Mouse (Mus musculus) hindbrain, embryonic 14.5 days (tissue): Measurements from ENCODE around the gene Abcg2. TPM values are rescaled to one million over a fixed set of nuclear protein-coding genes. Genes with fewer than 3 reads are reported as not detected.

Experiments
- ATAC-seq: fragments of 200-750 bp; cut with Nextera tagmentation; 2 replicates; pipeline ENCODE4 v1.8.0; 2017; ENCODE audit warnings: moderate number of reproducible peaks, mild to moderate bottlenecking, moderate TSS enrichment, moderate library complexity; ENCODE audit not compliant: low FRiP score
- DNase-seq: peaks from one replicate; pipeline ENCODE4 v3.0.0-alpha.2; 2015; ENCODE audit warnings: low spot score
- H3K27ac ChIP-seq: fragments of 300-500 bp; sonication (generic); 2 replicates; pipeline ENCODE4 v1.5.1; 2014; ENCODE audit warnings: mild to moderate bottlenecking, moderate library complexity
- H3K27me3 ChIP-seq: fragments of 300-500 bp; sonication (generic); 2 replicates; pipeline ENCODE4 v1.6.1; 2014; ENCODE audit warnings: mild to moderate bottlenecking, low read length, mixed read lengths; ENCODE audit not compliant: control insufficient read depth, insufficient read depth
- H3K36me3 ChIP-seq: fragments of 300-500 bp; sonication (generic); replicated peaks from 2 replicates; pipeline ENCODE4 v1.6.1; 2014; ENCODE audit not compliant: control insufficient read depth, insufficient read depth
- H3K4me1 ChIP-seq: fragments of 300-500 bp; sonication (generic); replicated peaks from 2 replicates; pipeline ENCODE4 v1.6.1; 2014; ENCODE audit warnings: antibody characterized with exemption, low read length, mixed read lengths; ENCODE audit not compliant: control insufficient read depth, insufficient read depth
- H3K4me2 ChIP-seq: fragments of 300-500 bp; sonication (generic); replicated peaks from 2 replicates; pipeline ENCODE4 v1.6.1; 2014; ENCODE audit warnings: mild to moderate bottlenecking, moderate library complexity
- H3K4me3 ChIP-seq: fragments of 300-500 bp; sonication (generic); replicated peaks from 2 replicates; pipeline ENCODE4 v1.5.1; 2014; ENCODE audit warnings: mild to moderate bottlenecking, low read length
- H3K9ac ChIP-seq: fragments of 300-500 bp; sonication (generic); 2 replicates; pipeline ENCODE4 v1.6.1; 2014
- H3K9me3 ChIP-seq: fragments of 300-500 bp; sonication (generic); 2 replicates; pipeline ENCODE4 v1.6.1; 2016; ENCODE audit warnings: low read length; ENCODE audit not compliant: control insufficient read depth
- WGBS: fragments of 180-500 bp; shearing (Covaris S2); extraction: QIAGEN DNeasy Blood & Tissue Kit; methylation state at CpG from one replicate; pipeline ENCODE4 v1.1.7; 2014; 5-methylcytosine and 5-hydroxymethylcytosine counted together
- polyA plus RNA-seq: library from polyadenylated mRNA; unstranded; fragments of >200 nt; fragmentation: Nextera tagmentation; extraction: Ambion mirVana; gene quantifications from 2 replicates; pipeline ENCODE4 v1.2.1, GENCODE M21; 2014

Gene Abcg2
- polyA plus RNA-seq, 1 experiment from 2014 or later = 40.9 TPM

GRCm38 (mm10) chr6:58710369-58710768, 126.0 kb downstream of the Abcg2 start:
- Histone ChIP-seq H3K27me3 (no peaks in the 10 kb centered on the region), H3K36me3 (no peaks in the 10 kb centered on the region), H3K9me3 (no peaks in the 10 kb centered on the region), H3K4me3 (no peak overlapping the region), H3K27ac (no peak overlapping the region), H3K4me2 (no peak overlapping the region), H3K9ac (no peak overlapping the region), H3K4me1 (no peaks in the 10 kb centered on the region)
- whole genome bisulfite sequencing = 67% methylated on average over 1 of the region's 1 CpGs
- no peak for DNase-seq
- no peak for ATAC-seq

GRCm38 (mm10) chr6:58711909-58712308, 127.6 kb downstream of the Abcg2 start:
- Histone ChIP-seq H3K4me2 (no peak overlapping the region), H3K27me3 (no peaks in the 10 kb centered on the region), H3K36me3 (no peaks in the 10 kb centered on the region), H3K27ac (no peak overlapping the region), H3K9me3 (no peaks in the 10 kb centered on the region), H3K4me1 (no peaks in the 10 kb centered on the region), H3K9ac (no peak overlapping the region), H3K4me3 (no peak overlapping the region)
- ATAC-seq (no peak), DNase-seq (no peak)
- WGBS = 90% methylated on average over 2 of the region's 2 CpGs

GRCm38 (mm10) chr6:58733851-58734250, 149.5 kb downstream of the Abcg2 start:
- Histone ChIP-seq H3K36me3 (no peaks in the 10 kb centered on the region), H3K27ac (no peak overlapping the region), H3K4me1 (no peaks in the 10 kb centered on the region), H3K9ac (no peak overlapping the region), H3K4me3 (no peak overlapping the region), H3K9me3 (no peaks in the 10 kb centered on the region), H3K27me3 (no peaks in the 10 kb centered on the region), H3K4me2 (no peak overlapping the region)
- ATAC-seq (no peak), DNase-seq (no peak)
- WGBS = 92% methylated on average over 2 of the region's 2 CpGs

- no peak for ATAC-seq
- 82% methylated on average over 1 of the region's 1 CpGs for WGBS
These were observed 150.8 kb downstream of the Abcg2 start for GRCm38 (mm10) chr6:58735090-58735489.

More at GRCm38 (mm10) chr6:58735090-58735489, 150.8 kb downstream of the Abcg2 start:
- DNase-seq = no peak
- H3K27ac ChIP-seq = no peak overlapping the region
- no peaks in the 10 kb centered on the region for H3K36me3 ChIP-seq
- no peak overlapping the region for H3K4me3 ChIP-seq
- no peak overlapping the region for H3K4me2 ChIP-seq
- H3K9ac ChIP-seq = no peak overlapping the region
- H3K4me1 ChIP-seq = no peaks in the 10 kb centered on the region
- no peaks in the 10 kb centered on the region for H3K27me3 ChIP-seq
- no peaks in the 10 kb centered on the region for H3K9me3 ChIP-seq

Other genes starting within 250 kb of the Abcg2 start
- not detected in 2 replicates for gene Vmn1r30, start 141.1 kb upstream of the Abcg2 start, polyA plus RNA-seq
- gene Vmn1r31, start 109.2 kb upstream of the Abcg2 start, polyA plus RNA-seq = not detected in 2 replicates
- gene Herc3, start 246.9 kb downstream of the Abcg2 start, polyA plus RNA-seq = 33.7 and 39.0 TPM in 2 replicates